Mouse (Mus musculus) fibroblast of lung, adult 2 months (primary cell): Measurements from ENCODE around the gene 2010300C02Rik.
"Not testable (repeated sequence)": the region's sequence is repeated elsewhere in the genome, so short reads cannot be mapped to it uniquely, and the experiment has no call there.

Experiments used
- DNase-seq: peaks from one replicate; pipeline ENCODE4 v3.0.0-alpha.2; 2011; ENCODE audit warnings: low read depth

2010300C02Rik gene

DNA sequence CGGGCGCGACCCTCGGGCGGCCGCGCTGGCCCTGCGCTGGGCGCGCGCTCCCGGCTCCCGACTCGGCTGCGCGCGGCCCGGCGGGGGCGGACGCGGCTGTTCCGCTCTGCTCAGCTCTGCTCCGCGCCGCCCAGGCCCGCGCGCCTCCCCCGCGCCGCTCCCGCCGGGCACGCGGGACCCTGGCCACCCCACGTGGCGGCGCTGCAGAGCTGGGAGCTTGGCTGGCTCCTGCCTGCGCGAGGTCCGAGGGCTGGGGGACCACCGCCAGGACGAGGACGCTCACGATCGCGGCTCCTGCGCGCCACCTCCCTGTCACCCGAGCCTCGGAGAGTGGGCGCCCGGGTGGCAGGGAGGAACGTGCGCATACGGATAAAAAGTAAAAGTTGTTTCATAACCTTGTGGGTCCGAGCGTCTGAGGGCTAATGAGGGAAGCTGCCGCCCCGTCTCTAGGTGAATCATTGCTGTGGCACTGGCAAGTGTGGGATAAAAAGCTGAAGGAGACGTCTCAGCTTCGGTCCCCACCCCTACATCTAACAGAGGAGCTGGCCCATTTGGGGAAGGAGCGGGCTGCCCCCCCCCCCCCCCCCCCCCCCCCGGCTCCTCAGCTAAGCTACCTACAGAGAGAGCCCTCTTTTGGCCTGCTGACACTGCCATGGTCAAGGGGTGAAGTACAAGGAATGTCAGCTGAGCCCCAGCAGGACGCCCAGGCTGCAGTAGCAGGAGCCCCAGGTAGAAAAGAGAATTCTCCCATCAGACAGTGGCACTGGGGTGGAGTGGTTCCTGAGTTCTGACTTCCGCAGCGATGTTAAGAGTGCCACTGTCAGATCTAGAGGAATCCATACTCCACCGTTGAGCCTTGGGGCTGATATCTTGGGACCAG lies at the start of gene 2010300C02Rik:
2010300C02Rik (minus strand) TSS at position 325 of the 880 bp plus-strand sequence.
- no peak for DNase-seq

DNA sequence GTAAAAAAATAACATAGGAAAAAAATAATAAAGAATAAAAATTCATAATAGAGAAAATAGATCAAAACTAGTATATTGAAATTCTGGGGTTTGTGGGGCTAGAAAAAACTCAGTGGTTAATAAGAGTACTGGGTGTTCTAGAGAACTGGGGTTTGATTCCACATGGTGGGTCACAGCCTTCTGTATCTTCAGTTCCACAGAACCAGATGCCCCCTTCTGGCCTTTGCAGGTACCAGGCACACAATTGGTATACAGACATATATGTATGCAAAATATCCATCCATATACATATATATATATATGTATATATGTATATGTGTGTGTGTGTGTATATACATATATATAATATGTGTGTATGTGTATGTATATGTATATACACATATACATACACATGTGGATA lies 39.5 kb upstream of the 2010300C02Rik start:
- DNase-seq = no peak

DNA sequence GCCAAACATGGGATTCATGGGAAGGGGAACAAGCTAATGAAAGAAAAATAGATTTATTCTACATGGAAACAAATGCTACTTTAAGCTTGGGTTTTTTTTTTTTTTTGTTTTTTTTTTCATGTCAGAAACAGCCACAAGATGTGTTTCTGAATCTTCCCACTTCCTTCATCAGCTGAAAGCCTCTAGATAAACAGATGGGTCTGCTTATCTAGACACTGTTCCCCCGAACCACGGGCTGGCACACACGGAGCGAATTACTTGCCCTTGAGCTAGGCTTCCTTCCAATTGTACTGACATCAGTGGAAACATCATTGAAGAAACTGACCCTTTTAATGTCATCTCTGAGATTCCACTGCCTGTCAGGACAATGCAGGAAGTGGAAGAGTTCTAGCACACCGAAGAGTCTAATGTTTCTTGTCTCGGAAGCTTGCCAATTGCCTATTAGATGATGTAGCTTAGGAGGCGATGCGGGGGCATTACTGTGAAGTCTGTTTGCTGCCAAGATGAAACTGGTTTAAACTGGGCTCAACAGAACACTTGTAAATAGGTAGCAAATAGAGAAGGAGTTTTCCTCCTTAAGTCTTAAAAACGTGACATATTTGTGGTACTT lies 24.9 kb upstream of the 2010300C02Rik start:
- no peak for DNase-seq

DNA sequence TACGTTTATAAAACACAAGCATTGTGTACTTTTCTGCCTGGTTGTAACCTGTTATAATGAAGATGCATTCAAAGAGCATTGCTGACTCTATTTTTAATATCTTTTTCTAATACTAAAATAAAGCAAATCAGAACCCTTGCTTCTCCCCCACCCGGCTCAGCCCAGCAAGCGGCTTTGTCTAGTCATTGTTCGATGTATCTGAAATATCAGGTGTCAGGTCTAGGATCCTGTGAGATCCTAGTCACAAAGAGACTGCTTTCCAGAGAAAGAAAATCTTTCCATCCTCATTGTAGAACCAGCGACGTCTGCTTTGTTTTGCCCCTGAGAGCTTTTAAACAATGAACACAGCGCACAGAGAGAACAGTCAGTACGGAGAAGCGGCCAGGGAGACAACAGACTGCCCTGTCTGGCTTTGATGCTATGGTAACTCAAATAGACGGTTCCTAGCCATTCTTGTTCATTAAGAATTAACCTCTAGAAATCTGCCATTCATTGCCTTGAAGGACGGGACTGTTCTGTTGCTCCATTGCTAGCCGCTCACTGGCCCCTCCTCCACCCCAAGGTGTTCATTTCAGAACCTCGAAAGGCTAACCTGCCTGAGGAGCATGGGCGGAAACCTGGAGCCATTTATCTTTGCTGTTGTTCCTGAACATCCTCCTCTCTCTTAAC lies 22.9 kb upstream of the 2010300C02Rik start:
- no peak for DNase-seq

DNA sequence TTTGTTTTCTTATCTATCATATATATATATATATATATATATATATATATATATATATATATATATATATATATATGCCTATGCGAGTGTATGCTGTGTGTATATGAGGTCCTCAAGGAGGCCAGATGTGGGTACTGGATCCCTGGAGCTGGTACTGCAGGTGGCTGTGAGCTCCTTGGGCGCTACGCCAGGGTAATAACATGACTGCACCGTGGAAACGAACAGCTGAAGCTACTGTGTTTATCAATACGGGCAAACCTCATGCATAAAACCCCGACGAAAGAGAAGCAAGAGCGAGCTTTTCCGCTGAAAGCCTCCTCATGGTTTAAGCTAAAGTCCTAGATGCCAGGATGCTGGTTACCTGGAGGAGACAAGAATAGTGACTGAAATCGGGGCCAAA lies 22.2 kb upstream of the 2010300C02Rik start:
- DNase-seq = no peak

DNA sequence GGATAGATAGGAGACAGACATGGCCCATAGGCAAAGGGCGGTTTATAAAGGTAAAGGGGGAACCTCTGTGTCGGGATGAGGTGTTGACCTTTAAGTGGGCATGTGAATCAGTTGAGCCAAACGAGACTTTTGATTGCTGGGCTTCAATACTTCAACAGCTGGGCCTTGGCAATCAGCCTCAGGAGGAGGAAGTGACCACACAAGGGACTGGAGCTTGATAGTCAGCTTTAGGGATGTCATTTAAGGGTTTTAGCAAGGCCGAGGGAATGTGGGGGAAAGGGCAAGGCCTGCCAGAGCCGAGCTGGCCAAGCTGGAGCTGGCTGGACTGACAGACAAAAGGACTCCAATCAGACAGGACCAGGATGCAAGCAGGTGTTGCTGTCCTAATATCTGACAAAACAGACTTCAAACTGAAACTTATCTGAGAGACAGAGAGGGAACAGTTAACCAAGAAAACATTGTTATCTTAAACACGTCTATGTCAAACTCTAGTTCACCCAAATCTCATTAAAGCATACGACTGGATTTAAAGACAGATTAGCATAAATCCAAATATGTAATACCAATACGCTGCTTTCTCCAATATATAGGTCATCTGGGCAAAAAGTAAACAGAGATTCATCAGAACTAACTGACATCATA lies 20.4 kb upstream of the 2010300C02Rik start:
- DNase-seq = no peak

DNA sequence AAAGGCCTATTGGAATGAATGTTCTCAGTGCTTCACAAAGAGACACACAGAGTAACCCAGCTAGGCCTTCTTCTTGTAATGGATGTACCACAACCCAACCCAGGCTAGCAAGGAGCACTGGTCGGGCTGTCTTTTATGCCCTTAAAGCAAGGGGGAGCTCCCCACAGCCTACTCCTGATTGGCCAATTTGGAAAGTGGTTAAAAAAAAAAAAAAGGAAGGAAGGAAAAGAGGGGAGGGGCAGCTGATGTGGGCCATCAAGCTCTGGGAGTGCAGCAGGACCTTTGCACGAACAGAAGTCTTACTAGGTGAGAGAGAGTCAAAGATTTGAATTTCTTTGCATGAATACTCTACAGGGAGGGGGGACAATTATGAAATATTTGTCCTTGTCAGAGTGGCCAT lies 19.0 kb upstream of the 2010300C02Rik start:
- DNase-seq = no peak

DNA sequence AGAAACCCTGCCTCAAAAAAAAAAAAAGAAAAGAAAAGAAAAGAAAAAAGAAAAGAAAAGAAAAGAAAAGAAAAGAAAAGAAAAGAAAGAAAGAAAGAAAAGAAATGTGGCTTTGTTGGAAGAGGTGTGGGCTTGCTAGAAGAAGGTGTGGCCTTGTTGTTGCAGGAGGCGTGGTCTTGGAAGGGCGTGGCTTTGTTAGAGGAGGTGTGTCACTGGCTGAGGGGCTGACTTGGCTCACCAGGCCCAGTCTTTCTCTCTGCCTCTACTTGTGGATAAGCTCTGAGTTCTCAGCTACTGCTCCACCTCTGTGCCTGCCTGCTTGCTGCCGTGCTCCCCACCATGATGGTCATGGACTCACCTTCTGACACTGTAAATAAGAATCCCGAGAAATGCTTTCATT lies 17.2 kb upstream of the 2010300C02Rik start:
- no peak for DNase-seq

DNA sequence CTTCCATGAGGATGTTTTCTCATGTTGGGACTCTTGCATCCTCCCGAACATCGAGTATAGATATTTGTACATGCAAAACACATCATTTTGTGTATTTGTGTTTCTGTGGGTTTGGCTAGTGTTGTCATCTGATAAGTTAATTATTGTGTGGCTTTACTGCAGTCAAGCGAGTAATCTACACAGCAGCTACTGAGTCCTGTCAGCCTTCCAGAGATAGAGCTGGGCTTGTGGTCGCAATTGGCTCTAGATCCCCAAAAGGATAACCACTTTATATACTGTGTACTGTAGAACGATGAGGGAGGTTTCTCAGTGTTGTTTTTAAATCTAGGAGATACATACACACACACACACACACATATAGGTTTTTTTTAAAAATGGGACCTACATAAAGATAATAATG lies 16.0 kb upstream of the 2010300C02Rik start:
- no peak for DNase-seq

DNA sequence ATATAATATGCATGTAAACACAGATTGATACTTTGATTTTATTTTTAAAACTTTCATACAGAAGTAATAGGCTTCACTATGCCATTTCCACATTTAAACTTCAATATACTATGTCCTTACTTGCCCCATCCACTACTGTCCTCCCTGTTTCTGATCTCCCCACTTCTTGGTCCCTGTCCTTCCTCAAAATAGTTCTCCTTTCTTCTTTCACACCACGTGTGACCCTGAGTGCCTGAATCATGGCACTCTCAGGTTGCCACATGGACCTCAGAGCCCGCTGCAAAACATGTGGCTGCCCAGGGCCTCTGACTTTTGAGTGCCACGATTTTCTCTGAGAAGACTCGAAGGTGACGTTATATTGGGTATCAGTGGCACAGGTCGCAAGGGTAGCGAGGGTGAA lies 15.0 kb upstream of the 2010300C02Rik start:
- no peak for DNase-seq

DNA sequence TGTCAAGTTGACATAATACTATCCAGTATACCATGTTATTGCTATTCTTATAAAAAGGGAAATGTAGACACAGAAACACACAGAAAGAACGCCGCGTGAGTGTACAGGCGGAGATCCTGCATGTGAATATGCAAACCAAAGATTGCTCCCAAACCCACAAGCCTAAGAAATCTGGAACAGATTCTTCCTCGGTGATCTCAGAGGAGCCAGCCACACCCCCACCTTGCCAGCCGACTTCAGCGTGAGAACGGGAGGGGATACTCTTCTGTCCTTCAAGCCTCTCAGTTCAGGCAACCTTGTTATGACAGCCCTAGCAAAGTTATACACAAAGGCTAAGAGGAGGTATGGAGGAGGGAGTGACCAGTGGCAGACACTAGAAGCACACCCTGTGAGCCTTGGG lies 9.5 kb upstream of the 2010300C02Rik start:
- DNase-seq = no peak

DNA sequence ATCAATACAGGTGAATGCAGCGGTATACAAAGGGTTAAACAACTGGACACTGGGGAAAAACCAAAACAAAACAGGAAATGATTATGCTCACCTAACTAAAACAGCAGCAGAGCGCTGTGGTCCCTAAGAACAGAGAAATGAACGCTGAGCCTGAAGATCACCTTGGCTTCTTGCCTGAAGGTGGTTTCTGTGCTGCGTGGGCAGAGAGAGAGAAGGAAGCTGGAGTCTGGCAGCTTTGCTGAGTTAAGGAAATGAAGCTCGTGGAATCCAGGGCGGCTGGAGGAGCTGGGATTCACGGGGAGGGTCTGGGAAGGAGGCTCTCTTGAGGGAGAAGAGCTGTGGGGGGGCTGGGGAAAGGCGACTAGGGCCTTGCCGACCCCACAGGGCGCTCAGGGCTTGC lies 8.2 kb upstream of the 2010300C02Rik start:
- DNase-seq = no peak

DNA sequence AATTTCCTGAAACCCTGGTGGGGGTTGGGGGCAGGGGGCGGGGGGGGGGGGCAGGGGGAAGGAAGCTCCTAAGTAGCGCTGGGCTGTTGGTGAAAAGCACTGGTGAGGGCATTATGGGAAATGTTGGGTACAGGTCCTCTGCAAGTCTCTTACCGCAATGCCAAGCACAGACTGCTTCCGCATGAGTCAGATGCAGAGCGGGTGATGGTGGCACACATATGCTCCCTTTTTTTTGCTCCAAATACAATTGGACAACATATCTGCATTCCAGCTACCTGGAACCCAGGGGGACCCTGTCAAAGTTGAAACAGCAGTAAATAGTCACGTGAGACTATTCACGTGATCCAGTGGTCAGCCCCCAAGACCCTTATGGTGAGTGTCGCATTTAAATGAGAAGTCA lies 7.3 kb upstream of the 2010300C02Rik start:
- no peak for DNase-seq

DNA sequence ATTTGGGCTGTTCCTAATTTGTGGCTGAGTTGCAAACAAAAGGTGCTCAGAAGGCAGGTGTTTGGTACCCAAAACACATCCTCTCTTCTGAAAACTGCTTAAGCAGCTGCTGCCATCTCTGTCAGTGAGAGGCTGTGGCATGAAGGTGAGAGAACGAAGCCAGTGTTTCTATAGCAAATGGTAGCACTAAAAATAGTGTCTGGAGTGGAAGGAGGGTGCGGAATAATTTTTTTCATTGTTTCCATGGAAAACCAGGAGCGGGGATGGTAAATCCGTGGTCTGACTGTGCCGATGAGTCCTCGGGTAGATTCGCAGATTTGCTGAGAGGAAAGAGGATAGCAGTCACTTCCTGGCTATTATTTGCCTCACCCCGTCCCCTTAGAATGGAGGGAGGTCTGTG lies 6.5 kb upstream of the 2010300C02Rik start:
- DNase-seq = no peak

DNA sequence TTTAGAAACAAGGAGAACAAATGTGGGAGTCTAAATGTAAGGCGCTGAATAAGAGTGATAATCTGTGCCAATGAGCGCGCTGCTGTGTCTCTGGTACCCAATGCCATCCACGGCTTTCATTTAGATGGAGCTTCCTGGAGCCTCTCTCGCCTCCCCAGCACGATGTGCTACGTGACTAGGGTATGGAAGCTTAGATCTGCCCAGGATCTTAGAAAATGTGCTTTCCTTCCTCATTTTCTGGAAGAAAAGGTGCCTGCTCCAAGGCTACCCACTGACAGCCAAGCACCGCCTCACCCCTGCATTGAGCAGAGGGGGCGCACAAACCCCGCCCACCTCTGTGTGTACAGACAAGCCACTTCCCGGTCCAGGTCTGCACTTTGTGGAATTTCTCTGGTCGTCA lies 6.0 kb upstream of the 2010300C02Rik start:
- no peak for DNase-seq

DNA sequence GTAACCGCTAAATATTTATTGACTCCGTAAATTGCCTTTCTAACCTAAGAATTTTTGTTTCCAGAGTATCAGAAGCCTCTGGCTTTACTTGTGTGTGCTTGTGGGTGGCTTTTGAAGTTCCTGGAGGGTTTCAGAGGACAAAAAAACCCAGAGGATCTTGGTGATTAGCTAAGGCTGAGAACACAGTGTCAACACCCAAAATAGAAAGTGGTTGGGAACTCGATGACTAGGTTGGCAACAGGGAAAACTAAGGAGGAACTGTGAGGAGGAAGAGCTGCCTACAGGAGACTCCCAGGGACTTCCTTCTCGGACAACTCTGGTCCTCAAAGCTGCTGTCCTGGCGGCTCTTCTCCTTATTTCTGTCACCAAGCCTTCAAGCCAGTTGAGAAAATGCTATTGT lies 1.2 kb upstream of the 2010300C02Rik start:
- DNase-seq = no peak

DNA sequence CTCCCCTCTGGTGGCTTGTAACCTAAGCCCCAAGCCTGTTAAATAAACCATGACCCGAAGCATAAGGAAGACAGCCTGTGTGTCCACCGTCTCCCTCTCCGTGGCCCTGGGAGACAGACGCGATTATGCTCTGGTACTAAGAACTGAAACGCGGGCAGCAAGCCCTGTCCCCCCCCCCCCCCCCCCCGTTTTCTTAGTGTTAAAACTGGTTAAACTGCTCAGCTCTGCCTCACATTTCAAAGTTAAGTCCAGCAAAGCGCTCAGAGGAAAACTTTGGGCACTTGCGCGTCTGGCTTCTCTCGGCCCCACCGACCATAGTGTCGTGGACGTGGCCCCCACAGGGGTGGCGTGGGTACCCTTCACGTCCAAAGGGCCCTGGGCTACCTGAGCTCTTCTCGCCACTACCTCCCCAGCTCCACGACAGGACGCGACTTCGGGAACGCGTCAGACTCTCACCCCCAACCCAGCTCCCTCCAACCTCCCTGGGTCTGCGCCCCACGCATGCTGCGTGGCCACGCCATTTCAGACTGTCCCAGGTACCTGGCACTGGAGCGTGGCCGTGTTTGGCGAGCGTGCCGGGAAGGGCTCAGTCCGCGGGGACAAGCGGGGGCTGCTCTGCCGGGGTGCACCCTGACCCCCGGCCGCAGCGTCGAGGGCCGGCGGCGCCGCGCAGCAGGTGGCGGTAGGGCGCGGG lies 708 bp downstream of the 2010300C02Rik start:
- no peak for DNase-seq

DNA sequence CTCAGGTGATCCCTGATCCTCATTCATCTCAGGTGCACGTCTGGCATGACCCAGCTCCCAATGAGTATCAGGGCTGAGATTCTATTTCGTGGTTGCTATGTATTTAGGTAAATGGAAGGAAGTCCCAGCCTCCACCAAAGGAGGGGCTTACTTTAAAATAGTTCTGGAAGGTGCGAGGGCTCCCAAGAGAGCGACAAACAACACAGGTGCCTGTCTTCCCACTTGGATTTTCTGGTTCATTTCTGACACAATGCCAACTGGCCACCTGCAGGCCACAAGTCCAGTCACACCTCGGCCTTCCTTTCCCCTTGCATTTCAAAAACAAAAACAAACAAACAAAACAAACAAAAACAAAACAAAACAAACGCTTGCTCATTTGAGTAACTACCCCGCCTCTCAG lies 1.4 kb downstream of the 2010300C02Rik start:
- no peak for DNase-seq

DNA sequence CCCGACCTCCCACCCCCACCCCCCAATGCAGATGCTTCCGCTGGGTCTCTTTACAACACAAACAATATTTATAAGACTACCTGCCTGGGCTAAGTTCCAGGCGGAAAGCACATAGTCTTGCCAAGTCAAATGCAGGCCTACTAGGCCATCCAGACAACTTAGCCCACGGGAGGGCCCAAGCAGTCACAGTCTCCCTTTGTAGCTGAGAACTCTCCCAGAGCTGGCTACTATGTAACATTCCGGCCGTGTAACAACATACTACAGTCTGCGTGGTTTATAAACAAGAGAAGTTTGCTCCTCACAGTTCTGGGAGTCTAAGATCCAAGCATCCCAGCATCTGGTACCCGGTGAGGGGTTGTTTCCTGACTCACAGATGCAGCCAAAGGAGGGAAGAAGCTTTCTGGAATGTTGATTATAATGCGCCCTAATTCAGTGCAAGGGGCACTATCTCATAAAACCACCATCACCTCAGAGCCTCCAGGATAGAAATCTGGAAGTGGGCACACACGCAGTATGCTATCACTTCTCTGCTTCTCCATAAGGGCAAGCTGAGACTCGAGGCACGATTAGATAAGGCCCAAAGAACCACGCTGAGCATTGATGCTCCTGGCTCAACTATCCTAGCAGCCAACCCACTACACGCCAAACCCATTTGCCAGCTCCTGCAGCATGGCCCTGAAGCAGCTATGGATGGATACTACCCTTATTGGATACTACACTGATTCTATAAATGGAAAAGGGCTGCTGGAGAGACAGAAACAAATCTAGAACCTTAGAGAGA lies 2.3 kb downstream of the 2010300C02Rik start:
- no peak for DNase-seq

DNA sequence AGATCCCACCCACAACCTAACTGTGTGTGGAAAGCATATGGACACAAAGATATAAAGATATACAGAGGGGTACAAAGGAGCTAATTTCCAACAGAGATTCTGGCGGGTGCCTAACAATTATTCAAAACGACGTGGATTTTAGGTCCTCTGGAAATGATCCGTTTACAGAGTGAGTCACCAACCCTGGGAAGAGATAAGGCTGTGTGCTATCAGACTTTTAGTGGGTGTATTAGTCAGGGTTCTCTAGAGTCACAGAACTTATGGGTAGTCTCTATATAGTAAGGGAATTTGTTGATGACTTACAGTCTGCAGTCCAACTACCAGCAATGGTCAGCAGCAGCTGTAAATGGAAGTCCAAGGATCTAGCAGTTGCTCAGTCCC lies 7.5 kb downstream of the 2010300C02Rik start:
- DNase-seq = not testable (repeated sequence)
